Mouse (Mus musculus): ENCODE data around the gene Sipa1l2.

The Sipa1l2 gene

GRCm38 (mm10) chr8:125465156-125465821 is 104.3 kb downstream of the Sipa1l2 start:
- DNase-seq (ENCODE audit: low spot score in 2 of 2): no peak

GRCm38 (mm10) chr8:125462901-125463300 is 106.7 kb downstream of the Sipa1l2 start:
- DNase-seq (ENCODE audit: low spot score in 2 of 2): no peak

GRCm38 (mm10) chr8:125461504-125461903 is 108.1 kb downstream of the Sipa1l2 start:
- DNase-seq (ENCODE audit: low spot score in 2 of 2): no peak

GRCm38 (mm10) chr8:125460602-125461001 is 109.0 kb downstream of the Sipa1l2 start:
- DNase-seq (ENCODE audit: low spot score in 2 of 2): no peak

- no peak for DNase-seq (ENCODE audit: low spot score in 2 of 2)
These were observed 120.6 kb downstream of the Sipa1l2 start for GRCm38 (mm10) chr8:125449048-125449447.

- no peak for DNase-seq (ENCODE audit: low spot score in 2 of 2)
These were observed 122.1 kb downstream of the Sipa1l2 start for GRCm38 (mm10) chr8:125447543-125447942.

- DNase-seq (ENCODE audit: low spot score in 2 of 2): no peak
These were observed 123.4 kb downstream of the Sipa1l2 start for GRCm38 (mm10) chr8:125446236-125446635.

- no peak for DNase-seq (ENCODE audit: low spot score in 2 of 2)
These were observed 124.4 kb downstream of the Sipa1l2 start for GRCm38 (mm10) chr8:125445225-125445609.

- DNase-seq (ENCODE audit: low spot score in 2 of 2): no peak
These were observed 125.0 kb downstream of the Sipa1l2 start for GRCm38 (mm10) chr8:125444457-125445224.

- no peak for DNase-seq (ENCODE audit: low spot score in 2 of 2)
These were observed 134.1 kb downstream of the Sipa1l2 start for GRCm38 (mm10) chr8:125435320-125436100.

- DNase-seq (ENCODE audit: low spot score in 2 of 2): no peak
These were observed 135.5 kb downstream of the Sipa1l2 start for GRCm38 (mm10) chr8:125434151-125434550.

GRCm38 (mm10) chr8:125431321-125431720 is 138.3 kb downstream of the Sipa1l2 start:
- DNase-seq (ENCODE audit: low spot score in 2 of 2): no peak

GRCm38 (mm10) chr8:125430796-125431195 is 138.8 kb downstream of the Sipa1l2 start:
- DNase-seq (ENCODE audit: low spot score in 2 of 2): no peak

GRCm38 (mm10) chr8:125428979-125429690 is 140.5 kb downstream of the Sipa1l2 start:
- no peak for DNase-seq (ENCODE audit: low spot score in 2 of 2)

- DNase-seq (ENCODE audit: low spot score in 2 of 2): no peak
These were observed 145.7 kb downstream of the Sipa1l2 start for GRCm38 (mm10) chr8:125423861-125424260.

GRCm38 (mm10) chr8:125419202-125419830 is 150.3 kb downstream of the Sipa1l2 start:
- DNase-seq (ENCODE audit: low spot score in 2 of 2): no peak

GRCm38 (mm10) chr8:125416146-125416545 is 153.5 kb downstream of the Sipa1l2 start:
- DNase-seq (ENCODE audit: low spot score in 2 of 2): no peak

GRCm38 (mm10) chr8:125414651-125415050 is 155.0 kb downstream of the Sipa1l2 start:
- DNase-seq (ENCODE audit: low spot score in 2 of 2): no peak

- no peak for DNase-seq (ENCODE audit: low spot score in 2 of 2)
These were observed 156.4 kb downstream of the Sipa1l2 start for GRCm38 (mm10) chr8:125413001-125413909.

- no peak for DNase-seq (ENCODE audit: low spot score in 2 of 2)
These were observed 159.0 kb downstream of the Sipa1l2 start for GRCm38 (mm10) chr8:125410646-125411045.

Data from spleen, postnatal 14 days (tissue).